Mouse (Mus musculus) intestine, embryonic 15.5 days (tissue): ENCODE results near the gene Cyp4a10. TPM values are rescaled to one million over a fixed set of nuclear protein-coding genes. Genes with fewer than 3 reads are reported as not detected.
"Not testable (repeated sequence)": the region's sequence is repeated elsewhere in the genome, so short reads cannot be mapped to it uniquely, and the experiment has no call there.

ENCODE experiments used
- ATAC-seq: fragments of 200-750 bp; cut with Nextera tagmentation; 2 replicates; pipeline ENCODE4 v1.8.0; 2017; ENCODE audit warnings: moderate TSS enrichment, moderate library complexity
- H3K27ac ChIP-seq: fragments of 300-500 bp; sonication (generic); 2 replicates; pipeline ENCODE4 v1.5.1; 2015; ENCODE audit warnings: mild to moderate bottlenecking, inconsistent platforms
- H3K27me3 ChIP-seq: fragments of 300-500 bp; sonication (generic); replicated peaks from 2 replicates; pipeline ENCODE4 v1.6.1; 2015; ENCODE audit warnings: inconsistent platforms
- H3K36me3 ChIP-seq: fragments of 300-500 bp; sonication (generic); 2 replicates; pipeline ENCODE4 v1.6.1; 2015; ENCODE audit warnings: inconsistent platforms
- H3K4me1 ChIP-seq: fragments of 300-500 bp; sonication (generic); replicated peaks from 2 replicates; pipeline ENCODE4 v1.6.1; 2015; ENCODE audit warnings: inconsistent platforms
- H3K4me2 ChIP-seq: fragments of 300-500 bp; sonication (generic); replicated peaks from 2 replicates; pipeline ENCODE4 v1.6.1; 2015; ENCODE audit warnings: mild to moderate bottlenecking, inconsistent platforms
- H3K4me3 ChIP-seq: fragments of 300-500 bp; sonication (generic); replicated peaks from 2 replicates; pipeline ENCODE4 v1.5.1; 2015; ENCODE audit warnings: inconsistent platforms
- H3K9ac ChIP-seq: fragments of 300-500 bp; sonication (generic); 2 replicates; pipeline ENCODE4 v1.6.1; 2015; ENCODE audit warnings: inconsistent platforms
- H3K9me3 ChIP-seq: fragments of 300-500 bp; sonication (generic); 2 replicates; pipeline ENCODE4 v1.6.1; 2016; ENCODE audit warnings: inconsistent platforms
- WGBS: fragments of 180-500 bp; shearing (Covaris S2); methylation state at CpG from one replicate; pipeline ENCODE4 v1.1.7; 2015; 5-methylcytosine and 5-hydroxymethylcytosine counted together
- polyA plus RNA-seq: library from polyadenylated mRNA; unstranded; fragments of >200 nt; fragmentation: Nextera tagmentation; extraction: Ambion mirVana; gene quantifications from 2 replicates; pipeline ENCODE4 v1.2.1, GENCODE M21; 2015

Gene Cyp4a10
- polyA plus RNA-seq, 1 experiment from 2014 or later = 0.06 TPM

DNA sequence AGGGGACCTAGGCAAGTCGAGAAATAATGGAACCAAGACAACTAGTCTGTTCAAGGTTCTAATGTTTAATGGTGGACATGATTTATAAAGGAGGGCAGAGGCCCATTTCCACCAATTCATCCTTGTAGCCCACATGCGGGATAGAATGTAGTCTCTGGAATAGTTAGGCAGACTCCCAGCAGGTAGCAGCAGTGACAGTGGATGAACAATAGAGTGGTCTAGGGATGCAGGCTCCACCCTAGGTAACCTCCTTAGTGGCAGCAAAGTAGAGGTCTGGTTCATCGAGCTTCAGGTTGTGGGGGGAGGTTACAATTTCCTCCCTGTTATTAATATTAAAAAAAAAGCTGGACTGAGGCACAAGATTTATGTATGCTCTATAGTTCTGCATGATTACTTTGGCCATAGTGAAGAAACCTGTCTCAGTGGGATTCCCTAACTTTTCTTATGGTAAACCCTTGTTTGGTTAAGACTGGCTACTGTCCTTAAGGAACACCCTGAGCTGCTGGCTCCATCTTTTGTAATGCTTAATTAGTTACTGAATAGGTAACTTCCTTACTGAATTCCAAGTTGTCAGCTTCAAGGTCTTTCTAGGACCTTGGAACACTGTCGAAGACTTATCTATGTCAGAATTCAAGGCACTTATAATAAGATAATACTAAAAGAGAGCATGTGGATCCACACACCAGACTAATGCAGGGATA is 39.9 kb downstream of the Cyp4a10 start:
- Histone ChIP-seq H3K9me3 (no peaks in the 10 kb centered on the region), H3K27ac (no peak overlapping the region), H3K4me2 (no peak overlapping the region), H3K27me3 (no peaks in the 10 kb centered on the region), H3K4me3 (no peak overlapping the region), H3K36me3 (no peaks in the 10 kb centered on the region), H3K9ac (no peak overlapping the region), H3K4me1 (no peaks in the 10 kb centered on the region)
- 58% methylated on average over 4 of the region's 4 CpGs for WGBS
- ATAC-seq = no peak

DNA sequence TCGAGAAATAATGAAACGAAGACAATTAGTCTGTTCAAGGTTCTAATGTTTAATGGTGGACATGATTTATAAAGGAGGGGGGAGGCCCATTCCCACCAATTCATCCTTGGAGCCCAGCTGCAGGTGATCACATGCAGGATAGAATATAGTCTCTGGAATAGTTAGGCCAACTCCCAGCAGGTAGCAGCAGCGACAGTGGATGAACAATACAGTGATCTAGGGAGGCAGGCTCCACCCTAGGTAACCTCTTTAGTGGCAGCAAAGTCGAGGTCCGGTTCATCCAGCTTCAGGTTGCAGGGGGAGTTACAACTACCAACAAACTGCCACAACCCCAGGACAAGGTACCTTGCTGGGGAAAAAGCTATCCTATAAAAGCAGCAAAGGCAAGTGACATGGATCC is 43.2 kb downstream of the Cyp4a10 start:
- not testable (repeated sequence) for H3K4me1 ChIP-seq, H3K9me3 ChIP-seq, H3K36me3 ChIP-seq, ATAC-seq, H3K4me3 ChIP-seq, H3K27me3 ChIP-seq, H3K27ac ChIP-seq, H3K9ac ChIP-seq, H3K4me2 ChIP-seq
- WGBS = 65% methylated on average over 5 of the region's 5 CpGs

DNA sequence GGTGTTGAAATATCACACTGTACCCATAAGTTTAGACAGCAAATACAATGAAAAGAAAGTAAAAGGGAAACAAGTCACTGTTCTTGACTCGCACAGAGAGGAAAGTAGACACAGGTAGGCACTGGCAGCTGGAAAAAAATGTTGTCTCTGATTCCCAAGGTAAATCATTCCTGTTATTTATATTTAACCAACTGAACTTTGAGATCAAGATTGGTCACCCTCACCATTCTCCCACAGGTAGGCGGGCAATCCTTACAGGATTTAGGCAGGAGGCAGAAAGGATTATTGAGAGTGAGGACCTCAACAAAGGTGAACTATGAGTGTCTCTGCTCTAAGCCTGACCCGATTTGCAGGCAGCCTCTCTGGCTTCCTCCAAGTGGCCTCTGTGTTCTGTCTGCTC is 45.3 kb downstream of the Cyp4a10 start, which contains the start of gene Cyp4a31:
Gene Cyp4a31 (plus strand): TSS at position 249 of the 400 bp plus-strand sequence.
- Histone ChIP-seq H3K27ac (no peak within 1 kb of the TSS), H3K9ac (no peak within 1 kb of the TSS), H3K4me2 (no peak within 1 kb of the TSS), H3K9me3 (no peaks in the 10 kb centered on the region), H3K4me3 (no peak within 1 kb of the TSS), H3K36me3 (no peaks in the 10 kb centered on the region), H3K4me1 (no peaks in the 10 kb centered on the region), H3K27me3 (no peaks in the 10 kb centered on the region)
- 77% methylated on average over 3 of the region's 3 CpGs for WGBS
- ATAC-seq = no peak

DNA sequence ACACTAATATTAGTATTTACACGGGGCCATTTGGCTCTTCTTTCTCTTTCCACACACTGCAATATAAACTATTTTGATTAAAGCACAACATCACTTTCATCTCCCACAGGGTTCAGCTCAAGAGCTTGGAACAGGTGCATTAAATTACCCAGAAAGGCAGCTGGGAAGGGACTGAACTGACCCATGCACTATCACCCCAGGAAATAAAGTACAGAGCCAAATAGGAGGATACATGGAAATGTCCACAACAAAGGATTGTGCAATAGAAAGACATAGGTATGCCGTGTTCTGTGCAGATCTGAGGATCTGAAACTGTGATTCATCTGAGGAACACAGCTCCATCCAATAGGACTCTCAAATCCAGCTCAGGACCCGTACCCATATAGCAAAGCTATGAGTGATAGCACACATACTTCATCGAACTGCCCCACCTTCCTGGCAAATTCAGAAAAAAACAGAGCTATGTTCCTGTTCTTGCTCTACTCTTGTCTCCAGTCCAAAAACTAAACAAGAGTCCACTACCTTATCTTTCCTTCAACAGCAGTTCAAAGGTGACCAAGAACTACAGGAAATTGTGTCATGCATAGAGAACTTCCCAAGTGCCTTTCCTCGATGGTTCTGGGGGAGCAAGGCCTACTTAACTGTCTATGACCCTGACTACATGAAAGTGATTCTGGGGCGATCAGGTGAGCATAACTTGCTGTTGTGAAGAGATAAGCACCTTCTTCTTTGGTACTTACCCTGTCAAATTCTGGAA is 46.6 kb downstream of the Cyp4a10 start:
- H3K27me3 ChIP-seq, H3K9ac ChIP-seq, H3K4me1 ChIP-seq, H3K4me3 ChIP-seq, H3K9me3 ChIP-seq, ATAC-seq, H3K36me3 ChIP-seq, H3K4me2 ChIP-seq, H3K27ac ChIP-seq: not testable (repeated sequence)
- 76% methylated on average over 6 of the region's 6 CpGs for WGBS

DNA sequence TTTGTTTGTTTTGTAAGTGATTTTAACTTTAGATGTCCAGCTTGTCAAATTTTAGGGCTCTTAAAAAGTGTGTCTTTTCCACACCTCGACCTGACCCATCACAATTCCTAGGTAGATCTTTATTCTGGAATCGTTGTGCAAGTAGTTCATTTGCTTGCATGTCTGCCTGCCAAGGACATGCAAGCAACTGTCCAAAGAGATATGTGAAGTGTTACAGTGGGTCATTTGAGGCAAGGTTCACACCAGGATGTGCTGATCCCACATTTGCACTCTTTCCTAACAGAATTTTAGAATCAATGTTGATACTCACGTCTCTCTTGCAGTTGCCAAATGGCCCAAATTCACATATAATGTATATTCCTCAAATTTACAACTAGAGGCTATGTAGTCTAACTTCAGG is 57.2 kb downstream of the Cyp4a10 start:
- no peaks in the 10 kb centered on the region for H3K27me3 ChIP-seq
- H3K9ac ChIP-seq = no peak overlapping the region
- no peak overlapping the region for H3K4me2 ChIP-seq
- H3K36me3 ChIP-seq = no peaks in the 10 kb centered on the region
- H3K4me3 ChIP-seq = no peak overlapping the region
- WGBS = 75% methylated on average over 3 of the region's 3 CpGs
- H3K27ac ChIP-seq = no peak overlapping the region
- H3K4me1 ChIP-seq = no peaks in the 10 kb centered on the region
- ATAC-seq = no peak
- H3K9me3 ChIP-seq = no peaks in the 10 kb centered on the region

DNA sequence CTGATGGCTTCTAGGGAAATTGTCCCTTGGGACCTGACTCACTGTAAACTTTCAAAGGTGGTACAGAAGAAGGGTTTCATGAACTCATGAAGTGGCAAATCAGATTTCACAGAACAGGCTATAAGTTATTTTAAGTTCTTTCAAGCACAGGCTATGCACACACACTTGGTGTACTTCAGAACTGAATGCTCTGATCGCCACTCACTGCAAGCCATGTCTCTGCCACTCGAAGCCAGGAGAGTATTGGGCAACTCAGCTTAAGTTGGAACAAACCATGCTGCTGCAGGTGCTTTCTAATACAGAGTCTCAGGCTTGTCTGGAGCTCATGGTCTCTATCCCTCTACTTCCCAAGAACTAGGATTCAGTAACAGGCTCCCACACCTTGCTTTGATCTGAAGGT is 57.7 kb downstream of the Cyp4a10 start:
- Histone ChIP-seq H3K4me2 (no peak overlapping the region), H3K9ac (no peak overlapping the region), H3K9me3 (no peaks in the 10 kb centered on the region), H3K27me3 (no peaks in the 10 kb centered on the region), H3K4me1 (no peaks in the 10 kb centered on the region), H3K27ac (no peak overlapping the region), H3K4me3 (no peak overlapping the region), H3K36me3 (no peaks in the 10 kb centered on the region)
- no peak for ATAC-seq
- WGBS = 76% methylated on average over 2 of the region's 2 CpGs

DNA sequence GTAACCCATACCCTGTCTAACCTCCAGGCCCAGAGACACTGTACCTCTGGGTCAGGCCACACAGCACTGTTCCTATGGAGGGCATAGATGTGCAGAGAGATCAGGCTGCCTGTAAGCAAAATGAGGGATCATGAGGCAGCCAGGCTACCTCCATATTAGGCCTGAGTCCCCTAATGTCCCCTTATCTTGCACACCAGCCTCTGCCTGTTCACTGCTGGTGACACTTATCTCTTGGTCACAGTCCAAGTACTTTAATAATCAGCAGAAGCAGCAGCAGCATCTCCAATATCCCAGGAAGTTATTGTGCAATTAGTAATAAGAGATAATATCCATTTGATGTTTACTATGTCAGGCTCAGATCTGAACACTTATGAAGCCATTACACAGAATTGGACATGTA is 65.0 kb downstream of the Cyp4a10 start:
- H3K36me3 ChIP-seq = no peaks in the 10 kb centered on the region
- H3K4me3 ChIP-seq = no peak overlapping the region
- no peaks in the 10 kb centered on the region for H3K27me3 ChIP-seq
- no peak overlapping the region for H3K9ac ChIP-seq
- no peaks in the 10 kb centered on the region for H3K4me1 ChIP-seq
- 0 out of 2 replicates have a peak, but pooled peaks have one; percentile 20 for ATAC-seq
- H3K9me3 ChIP-seq = no peaks in the 10 kb centered on the region
- H3K4me2 ChIP-seq = no peak overlapping the region
- no peak overlapping the region for H3K27ac ChIP-seq

Other genes with a start within 250 kb of the Cyp4a10 start
- gene Cyp4a12a, start 219.2 kb upstream of the Cyp4a10 start, polyA plus RNA-seq = 0.08 TPM in 1 of 2 replicates, not detected in the other
- gene Cyp4a12b, start 106.6 kb upstream of the Cyp4a10 start, polyA plus RNA-seq = not detected in 2 replicates
- gene Cyp4a30b, start 65.7 kb upstream of the Cyp4a10 start, polyA plus RNA-seq = not detected in 2 replicates
- gene Cyp4a14, start 22.1 kb upstream of the Cyp4a10 start, polyA plus RNA-seq = not detected in 2 replicates
- not detected in 2 replicates for gene Cyp4a31, start 45.4 kb downstream of the Cyp4a10 start, polyA plus RNA-seq
- gene Cyp4a32, start 82.7 kb downstream of the Cyp4a10 start, polyA plus RNA-seq = not detected in 2 replicates
- gene Cyp4b1, start 129.5 kb downstream of the Cyp4a10 start, polyA plus RNA-seq = 2.0 and 2.6 TPM in 2 replicates
- 31.2 and 32.0 TPM in 2 replicates for gene Efcab14, start 219.5 kb downstream of the Cyp4a10 start, polyA plus RNA-seq